Mouse (Mus musculus) kidney, embryonic 14.5 days (tissue): ENCODE results near the gene Arid1b. TPM values are rescaled to one million over a fixed set of nuclear protein-coding genes. Genes with fewer than 3 reads are reported as not detected.
A peak's percentile ranks its signal among the peaks of the same experiment; 100 is the strongest.

Experiments
- ATAC-seq: fragments of 200-750 bp; cut with Nextera tagmentation; 2 replicates; pipeline ENCODE4 v1.8.0; 2017; ENCODE audit warnings: moderate number of reproducible peaks, mild to moderate bottlenecking, moderate TSS enrichment, moderate library complexity; ENCODE audit not compliant: low FRiP score, low TSS enrichment
- H3K27ac ChIP-seq: fragments of 300-500 bp; sonication (generic); 2 replicates; pipeline ENCODE4 v1.5.1; 2014; ENCODE audit warnings: low read depth, mild to moderate bottlenecking, low read length, moderate library complexity, mixed read lengths
- H3K27me3 ChIP-seq: fragments of 300-500 bp; sonication (generic); 2 replicates; pipeline ENCODE4 v1.6.1; 2014; ENCODE audit warnings: mild to moderate bottlenecking, low read length; ENCODE audit not compliant: control insufficient read depth, insufficient read depth
- H3K36me3 ChIP-seq: fragments of 300-500 bp; sonication (generic); 2 replicates; pipeline ENCODE4 v1.6.1; 2014; ENCODE audit warnings: low read length, mixed read lengths; ENCODE audit not compliant: control insufficient read depth, insufficient read depth
- H3K4me1 ChIP-seq: fragments of 300-500 bp; sonication (generic); 2 replicates; pipeline ENCODE4 v1.6.1; 2014; ENCODE audit warnings: low read length, mixed read lengths; ENCODE audit not compliant: control insufficient read depth, insufficient read depth
- H3K4me2 ChIP-seq: fragments of 300-500 bp; sonication (generic); replicated peaks from 2 replicates; pipeline ENCODE4 v1.6.1; 2014; ENCODE audit warnings: low read depth, mild to moderate bottlenecking, low read length
- H3K4me3 ChIP-seq: fragments of 300-500 bp; sonication (generic); 2 replicates; pipeline ENCODE4 v1.5.1; 2014; ENCODE audit warnings: mild to moderate bottlenecking, low read length
- H3K9ac ChIP-seq: fragments of 300-500 bp; sonication (generic); 2 replicates; pipeline ENCODE4 v1.6.1; 2014; ENCODE audit warnings: low read depth, mild to moderate bottlenecking, low read length, moderate library complexity
- H3K9me3 ChIP-seq: fragments of 300-500 bp; sonication (generic); 2 replicates; pipeline ENCODE4 v1.6.1; 2016; ENCODE audit warnings: low read length; ENCODE audit not compliant: control insufficient read depth
- whole genome bisulfite sequencing: fragments of 180-500 bp; shearing (Covaris S2); extraction: QIAGEN DNeasy Blood & Tissue Kit; methylation state at CpG from one replicate; pipeline ENCODE4 v1.1.7; 2014; 5-methylcytosine and 5-hydroxymethylcytosine counted together
- polyA plus RNA-seq: library from polyadenylated mRNA; unstranded; fragments of >200 nt; fragmentation: Nextera tagmentation; extraction: Ambion mirVana; gene quantifications from 2 replicates; pipeline ENCODE4 v1.2.1, GENCODE M21; 2014

Arid1b gene
- polyA plus RNA-seq, 1 experiment from 2014 or later = 19.2 TPM

- Histone ChIP-seq H3K4me1 (no peaks in the 10 kb centered on the region), H3K4me2 (no peak overlapping the region), H3K27me3 (no peaks in the 10 kb centered on the region), H3K4me3 (no peak overlapping the region), H3K9ac (no peak overlapping the region), H3K9me3 (no peaks in the 10 kb centered on the region), H3K36me3 (no peaks in the 10 kb centered on the region), H3K27ac (no peak overlapping the region)
- 89% methylated on average over 16 of the region's 16 CpGs for WGBS
- ATAC-seq = no peak
These were observed 3.1 kb upstream of the Arid1b start for GRCm38 (mm10) chr17:4990911-4991560.

- no peak overlapping the region for H3K4me2 ChIP-seq
- 78% methylated on average over 10 of the region's 10 CpGs for WGBS
- H3K4me3 ChIP-seq = no peak overlapping the region
- no peak overlapping the region for H3K27ac ChIP-seq
- H3K9ac ChIP-seq = no peak overlapping the region
- no peaks in the 10 kb centered on the region for H3K9me3 ChIP-seq
- H3K4me1 ChIP-seq = no peaks in the 10 kb centered on the region
- ATAC-seq = no peak
- H3K36me3 ChIP-seq = no peaks in the 10 kb centered on the region
- no peaks in the 10 kb centered on the region for H3K27me3 ChIP-seq
These were observed 2.5 kb upstream of the Arid1b start for GRCm38 (mm10) chr17:4991600-4991999.

GRCm38 (mm10) chr17:4993497-4993839 lies 664 bp upstream of the Arid1b start:
- peak overlapping the region; percentile 100 for H3K27ac ChIP-seq
- no peaks in the 10 kb centered on the region for H3K9me3 ChIP-seq
- 0 out of 2 replicates have a peak, but pooled peaks cover 3% of the 10 kb centered on the region for H3K4me1 ChIP-seq
- 3% methylated on average over 9 of the region's 9 CpGs for WGBS
- H3K9ac ChIP-seq = peak overlapping the region; percentile 99
- ATAC-seq = no peak
- H3K4me2 ChIP-seq = peak overlapping the region; percentile 56
- no peaks in the 10 kb centered on the region for H3K27me3 ChIP-seq
- H3K36me3 ChIP-seq = no peaks in the 10 kb centered on the region
- H3K4me3 ChIP-seq = peak overlapping the region; percentile 86

- Histone ChIP-seq H3K4me3 (peak overlapping the region; percentile 86), H3K27me3 (no peaks in the 10 kb centered on the region), H3K9me3 (no peaks in the 10 kb centered on the region), H3K9ac (peak overlapping the region; percentile 99), H3K4me1 (0 out of 2 replicates have a peak, but pooled peaks cover 4% of the 10 kb centered on the region), H3K27ac (peak overlapping the region; percentile 100), H3K36me3 (no peaks in the 10 kb centered on the region), H3K4me2 (peak overlapping the region; percentile 56)
- under 1% methylated on average over 36 of the region's 55 CpGs for WGBS
- peak; percentile 58 for ATAC-seq
These were observed 326 bp downstream of the Arid1b start for GRCm38 (mm10) chr17:4994504-4994812.

GRCm38 (mm10) chr17:4994813-4995560 lies 855 bp downstream of the Arid1b start:
- under 1% methylated on average over 51 of the region's 81 CpGs for WGBS
- H3K4me1 ChIP-seq = peaks cover 8% of the 10 kb centered on the region

GRCm38 (mm10) chr17:4995561-4996051 lies 1.5 kb downstream of the Arid1b start:
- WGBS = under 1% methylated on average over 27 of the region's 56 CpGs
- Histone ChIP-seq H3K4me1 (peaks cover 11% of the 10 kb centered on the region), H3K27ac (peak overlapping the region; percentile 100), H3K36me3 (no peaks in the 10 kb centered on the region), H3K9me3 (no peaks in the 10 kb centered on the region), H3K4me3 (peak overlapping the region; percentile 86), H3K4me2 (peak overlapping the region; percentile 56), H3K27me3 (no peaks in the 10 kb centered on the region), H3K9ac (peak overlapping the region; percentile 99)
- ATAC-seq = peak; percentile 25

More at GRCm38 (mm10) chr17:4994813-4995560, 855 bp downstream of the Arid1b start:
- H3K4me2 ChIP-seq = peak overlapping the region; percentile 56
- no peaks in the 10 kb centered on the region for H3K9me3 ChIP-seq
- H3K4me3 ChIP-seq = peak overlapping the region; percentile 86
- H3K36me3 ChIP-seq = no peaks in the 10 kb centered on the region
- H3K9ac ChIP-seq = peak overlapping the region; percentile 99
- ATAC-seq = peak; percentile 71
- H3K27me3 ChIP-seq = no peaks in the 10 kb centered on the region
- peak overlapping the region; percentile 100 for H3K27ac ChIP-seq

GRCm38 (mm10) chr17:4996121-4996813 lies 2.1 kb downstream of the Arid1b start:
- peak overlapping the region; percentile 86 for H3K4me3 ChIP-seq
- no peaks in the 10 kb centered on the region for H3K9me3 ChIP-seq
- no peaks in the 10 kb centered on the region for H3K27me3 ChIP-seq
- H3K4me1 ChIP-seq = peaks cover 18% of the 10 kb centered on the region
- no peaks in the 10 kb centered on the region for H3K36me3 ChIP-seq
- H3K4me2 ChIP-seq = peak overlapping the region; percentile 56
- peak; percentile 25 for ATAC-seq
- H3K9ac ChIP-seq = peak overlapping the region; percentile 99
- WGBS = 1% methylated on average over 54 of the region's 95 CpGs
- H3K27ac ChIP-seq = peak overlapping the region; percentile 100

- Histone ChIP-seq H3K27ac (peak overlapping the region; percentile 100), H3K9ac (peak overlapping the region; percentile 99), H3K27me3 (no peaks in the 10 kb centered on the region), H3K4me1 (peaks cover 24% of the 10 kb centered on the region), H3K36me3 (no peaks in the 10 kb centered on the region), H3K9me3 (no peaks in the 10 kb centered on the region), H3K4me3 (peak overlapping the region; percentile 86), H3K4me2 (peak overlapping the region; percentile 56)
- under 1% methylated on average over 20 of the region's 20 CpGs for WGBS
- ATAC-seq = no peak
These were observed 2.9 kb downstream of the Arid1b start for GRCm38 (mm10) chr17:4996814-4997549.
